Mouse (Mus musculus): Measurements from ENCODE around the gene Cd3e. TPM values are rescaled to one million over a fixed set of nuclear protein-coding genes. Genes with fewer than 3 reads are reported as not detected.

Gene Cd3e
- polyA plus RNA-seq (2017; shearing (Covaris generic)) = 1,000 to 10,000 TPM; 1,280 to 1,314 TPM

GRCm38 (mm10) chr9:45009180-45010078, at the start of gene Cd3e:
TSS of gene Cd3e (minus strand) at chr9:45009627.

GRCm38 (mm10) chr9:45055082-45055713, 45.8 kb upstream of the Cd3e start, which contains the start of gene Mpzl3:
TSS of gene Mpzl3 (plus strand) at chr9:45055186.

GRCm38 (mm10) chr9:45039499-45039898, 30.1 kb upstream of the Cd3e start, which contains the start of gene Mpzl2:
TSS of gene Mpzl2 (plus strand) at chr9:45039799.

GRCm38 (mm10) chr9:44981676-44982075, 27.8 kb downstream of the Cd3e start, which contains the start of gene Cd3d:
TSS of gene Cd3d (plus strand) at chr9:44981786.

GRCm38 (mm10) chr9:44980242-44980641, 29.2 kb downstream of the Cd3e start, which contains the start of gene Cd3g:
TSS of gene Cd3g (minus strand) at chr9:44980431.

GRCm38 (mm10) chr9:44965126-44965832, 44.1 kb downstream of the Cd3e start, which contains the start of gene Ube4a:
TSS of gene Ube4a (minus strand) at chr9:44965600.

Other genes starting within 250 kb of the Cd3e start
- gene Arcn1, start 241.8 kb downstream of the Cd3e start, polyA plus RNA-seq (2017; shearing (Covaris generic)) = 100 to 1,000 TPM; 131 to 156 TPM
- gene Ift46, start 241.7 kb downstream of the Cd3e start, polyA plus RNA-seq (2017; shearing (Covaris generic)) = 10 to 100 TPM; 34.2 to 47.8 TPM
- 1 to 10 TPM in 1 of 2 experiments, under 1 TPM in 1; 0.19 to 2.1 TPM for gene Tmem25, start 210.3 kb downstream of the Cd3e start, polyA plus RNA-seq (2017; shearing (Covaris generic))
- not detected for gene Ttc36, start 206.6 kb downstream of the Cd3e start, polyA plus RNA-seq (2017; shearing (Covaris generic))
- gene Kmt2a, start 128.3 kb downstream of the Cd3e start, polyA plus RNA-seq (2017; shearing (Covaris generic)) = 10 to 100 TPM; 62.9 to 84.1 TPM
- gene Atp5l, start 88.9 kb downstream of the Cd3e start, polyA plus RNA-seq (2017; shearing (Covaris generic)) = 100 to 1,000 TPM; 295 to 303 TPM
- gene Ube4a, start 44.0 kb downstream of the Cd3e start, polyA plus RNA-seq (2017; shearing (Covaris generic)) = 10 to 100 TPM; 45.1 to 47.9 TPM
- gene Cd3g, start 29.2 kb downstream of the Cd3e start, polyA plus RNA-seq (2017; shearing (Covaris generic)) = 1,000 to 10,000 TPM; 1,426 to 1,451 TPM
- 100 to 1,000 TPM; 756 to 785 TPM for gene Cd3d, start 27.8 kb downstream of the Cd3e start, polyA plus RNA-seq (2017; shearing (Covaris generic))
- gene Mpzl2, start 30.2 kb upstream of the Cd3e start, polyA plus RNA-seq (2017; shearing (Covaris generic)) = under 1 TPM; 0.13 to 0.28 TPM
- 10 to 100 TPM in 1 of 2 experiments, 1 to 10 TPM in 1; 9.4 to 14.4 TPM for gene Mpzl3, start 45.6 kb upstream of the Cd3e start, polyA plus RNA-seq (2017; shearing (Covaris generic))
- gene Jaml, start 69.6 kb upstream of the Cd3e start, polyA plus RNA-seq (2017; shearing (Covaris generic)) = 1 to 10 TPM; 5.0 to 8.7 TPM
- gene Scn2b, start 108.2 kb upstream of the Cd3e start, polyA plus RNA-seq (2017; shearing (Covaris generic)) = under 1 TPM; 0.14 to 0.39 TPM
- 1 to 10 TPM in 1 of 2 experiments, under 1 TPM in 1; 0.25 to 1.1 TPM for gene Scn4b, start 128.8 kb upstream of the Cd3e start, polyA plus RNA-seq (2017; shearing (Covaris generic))
- 1 to 10 TPM; 1.5 to 6.0 TPM for gene BC049352, start 172.4 kb upstream of the Cd3e start, polyA plus RNA-seq (2017; shearing (Covaris generic))
- under 1 TPM; 0.31 to 0.89 TPM for gene Tmprss4, start 194.5 kb upstream of the Cd3e start, polyA plus RNA-seq (2017; shearing (Covaris generic))

Measured in inflammation-experienced regulatory T-cells (primary cell).